Mouse (Mus musculus) thymus, postnatal 14 days (tissue): Measurements from ENCODE around the gene Gpr182.
"Not testable (repeated sequence)": the region's sequence is repeated elsewhere in the genome, so short reads cannot be mapped to it uniquely, and the experiment has no call there.

Source experiments
- DNase-seq: peaks from one replicate; pipeline ENCODE4 v3.0.0; 2021

Gene Gpr182

GRCm38 (mm10) chr10:127751548-127751947 lies at the start of gene Gpr182:
Gene Gpr182, minus strand, starts transcription at chr10:127751732.
- DNase-seq, result no peak

- DNase-seq, result no peak
Measured at GRCm38 (mm10) chr10:127800891-127801290, 49.4 kb upstream of the Gpr182 start, which contains the start of gene Rdh16. Gene Rdh16, plus strand, starts transcription at chr10:127801152.

- DNase-seq, result no peak
Measured at GRCm38 (mm10) chr10:127799295-127799694, 47.8 kb upstream of the Gpr182 start.

- DNase-seq, result not testable (repeated sequence)
Measured at GRCm38 (mm10) chr10:127785411-127785810, 33.9 kb upstream of the Gpr182 start.

- not testable (repeated sequence) for DNase-seq
Measured at GRCm38 (mm10) chr10:127782321-127782720, 30.8 kb upstream of the Gpr182 start.

GRCm38 (mm10) chr10:127776011-127776410 lies 24.5 kb upstream of the Gpr182 start, which contains the start of gene Rdh9:
Gene Rdh9, plus strand, starts transcription at chr10:127776386.
- no peak for DNase-seq

GRCm38 (mm10) chr10:127766564-127766963 lies 15.0 kb upstream of the Gpr182 start:
- no peak for DNase-seq

GRCm38 (mm10) chr10:127763914-127764680 lies 12.6 kb upstream of the Gpr182 start:
- no peak for DNase-seq

- DNase-seq, result not testable (repeated sequence)
Measured at GRCm38 (mm10) chr10:127762926-127763325, 11.4 kb upstream of the Gpr182 start.

- no peak for DNase-seq
Measured at GRCm38 (mm10) chr10:127759181-127760110, 7.9 kb upstream of the Gpr182 start, which contains the start of the genes Rdh1 and Rdh16f1. Gene Rdh1, plus strand, starts transcription at chr10:127759721. Gene Rdh16f1, plus strand, starts transcription at chr10:127759787.

- DNase-seq, result no peak
Measured at GRCm38 (mm10) chr10:127755770-127756468, 4.4 kb upstream of the Gpr182 start.

GRCm38 (mm10) chr10:127755246-127755645 lies 3.7 kb upstream of the Gpr182 start:
- DNase-seq, result no peak

GRCm38 (mm10) chr10:127754566-127755166 lies 3.1 kb upstream of the Gpr182 start:
- DNase-seq, result no peak

GRCm38 (mm10) chr10:127750136-127750777 lies 1.3 kb downstream of the Gpr182 start:
- no peak for DNase-seq

GRCm38 (mm10) chr10:127748847-127749612 lies 2.5 kb downstream of the Gpr182 start:
- DNase-seq, result no peak

- no peak for DNase-seq
Measured at GRCm38 (mm10) chr10:127747254-127747653, 4.3 kb downstream of the Gpr182 start.

- no peak for DNase-seq
Measured at GRCm38 (mm10) chr10:127745886-127746285, 5.6 kb downstream of the Gpr182 start.

- peak; percentile 58 for DNase-seq
Measured at GRCm38 (mm10) chr10:127744661-127745060, 6.9 kb downstream of the Gpr182 start.

- DNase-seq, result peak; percentile 57
Measured at GRCm38 (mm10) chr10:127739661-127740161, 11.8 kb downstream of the Gpr182 start.

GRCm38 (mm10) chr10:127739083-127739660 lies 12.4 kb downstream of the Gpr182 start, which contains the start of gene Zbtb39:
Gene Zbtb39, plus strand, starts transcription at chr10:127739538.
- DNase-seq, result peak; percentile 85
